Comparison of ENCODE assay signal across 8 mouse cellular contexts in the genomic region with DNA sequence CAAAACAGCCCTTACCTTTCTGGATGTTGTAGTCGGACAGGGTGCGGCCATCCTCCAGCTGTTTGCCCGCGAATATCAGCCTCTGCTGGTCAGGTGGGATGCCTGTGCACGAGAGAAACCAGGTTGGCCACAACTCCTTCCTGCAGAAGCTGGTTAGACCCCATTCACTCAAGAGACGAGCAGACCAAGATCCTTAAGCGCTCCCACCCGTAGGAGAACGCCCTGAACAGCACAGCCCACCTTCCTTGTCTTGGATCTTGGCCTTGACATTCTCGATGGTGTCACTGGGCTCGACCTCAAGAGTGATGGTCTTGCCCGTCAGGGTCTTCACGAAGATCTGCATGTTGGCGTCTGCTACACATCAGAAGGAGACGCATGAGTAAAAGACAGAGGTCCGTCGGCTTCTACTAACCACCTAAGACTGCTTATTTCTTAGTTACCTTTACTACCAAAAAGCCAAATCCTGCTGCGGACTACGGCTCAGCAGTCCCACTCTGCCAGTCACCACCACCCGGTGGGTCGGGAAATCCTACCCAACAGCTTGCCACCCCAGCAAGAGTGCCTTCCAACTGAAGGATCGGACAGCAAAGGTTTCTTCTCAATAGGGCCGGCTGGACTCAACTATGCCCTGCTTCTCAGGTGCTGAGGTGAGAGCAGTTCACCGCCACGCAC. TPM values are rescaled to one million over a fixed set of nuclear protein-coding genes. Genes with fewer than 3 reads are reported as not detected.
DNase-seq lines count a peak whose midpoint lies in the region; ATAC-seq and TF ChIP-seq lines count a peak whose summit lies in the region.

No protein-coding gene starts in this region.

- no peaks in the 10 kb centered on the region for H3K9me3 ChIP-seq in embryonic facial prominence, embryonic 14.5 days (ENCODE audit: control insufficient read depth, low read length)
- no peaks in the 10 kb centered on the region for H3K9me3 ChIP-seq in intestine, embryonic 15.5 days
- H3K9me3 ChIP-seq in neural tube, embryonic 12.5 days: no peaks in the 10 kb centered on the region

- no peak for ATAC-seq in embryonic facial prominence, embryonic 14.5 days (ENCODE audit: low read depth)
- ATAC-seq in intestine, embryonic 15.5 days: no peak
- no peak for ATAC-seq in neural tube, embryonic 12.5 days (ENCODE audit: low FRiP score, low read depth)

- H3K4me2 ChIP-seq in embryonic facial prominence, embryonic 14.5 days (ENCODE audit: low read depth, low read length): peak overlapping the region; percentile 97
- H3K4me2 ChIP-seq in intestine, embryonic 15.5 days (replicated peaks): peak overlapping the region; percentile 79
- peak overlapping the region; percentile 90 for H3K4me2 ChIP-seq in neural tube, embryonic 12.5 days (replicated peaks)

- peaks cover 33% of the 10 kb centered on the region for H3K36me3 ChIP-seq in embryonic facial prominence, embryonic 14.5 days (ENCODE audit: control insufficient read depth, insufficient read depth, low read length)
- peaks cover 22% of the 10 kb centered on the region for H3K36me3 ChIP-seq in intestine, embryonic 15.5 days
- H3K36me3 ChIP-seq in neural tube, embryonic 12.5 days: peaks cover 37% of the 10 kb centered on the region

- no peak for DNase-seq in lung, adult 2 months
- DNase-seq in lung, postnatal 36 days: no peak
- no peak for DNase-seq in embryonic facial prominence, embryonic 14.5 days (ENCODE audit: low spot score)
- DNase-seq in adrenal gland, postnatal 25 days: no peak
- no peak for DNase-seq in right cerebral cortex, postnatal 25 days
- no peak for DNase-seq in thymus, postnatal 10 days (ENCODE audit: low spot score in 2 of 2)

- no peak for TF ChIP-seq CTCF in lung, adult 2 months (IDR thresholded peaks at IDR 0.05; ENCODE audit: insufficient read depth, low read length)

- H3K27ac ChIP-seq in embryonic facial prominence, embryonic 14.5 days (replicated peaks; ENCODE audit: low read depth, low read length): peak overlapping the region; percentile 96
- H3K27ac ChIP-seq in intestine, embryonic 15.5 days: peak overlapping the region; percentile 98
- H3K27ac ChIP-seq in neural tube, embryonic 12.5 days: no peak overlapping the region

- H3K4me3 ChIP-seq in lung, adult 2 months (replicated peaks; ENCODE audit: extremely low read depth, low read depth, low read length): peak overlapping the region; percentile 98
- H3K4me3 ChIP-seq in embryonic facial prominence, embryonic 14.5 days (ENCODE audit: low read depth, low read length): peak overlapping the region; percentile 97
- peak overlapping the region; percentile 97 for H3K4me3 ChIP-seq in intestine, embryonic 15.5 days (replicated peaks)
- peak overlapping the region; percentile 98 for H3K4me3 ChIP-seq in neural tube, embryonic 12.5 days

- H3K4me1 ChIP-seq in lung, adult 2 months (ENCODE audit: control insufficient read depth, insufficient read depth, low read length): peaks cover 19% of the 10 kb centered on the region
- H3K4me1 ChIP-seq in embryonic facial prominence, embryonic 14.5 days (ENCODE audit: control insufficient read depth, insufficient read depth, low read length): peaks cover 22% of the 10 kb centered on the region
- H3K4me1 ChIP-seq in intestine, embryonic 15.5 days (replicated peaks): peaks cover 43% of the 10 kb centered on the region
- H3K4me1 ChIP-seq in neural tube, embryonic 12.5 days: peaks cover 40% of the 10 kb centered on the region

- no peaks in the 10 kb centered on the region for H3K27me3 ChIP-seq in embryonic facial prominence, embryonic 14.5 days (replicated peaks; ENCODE audit: control insufficient read depth, insufficient read depth, low read length)
- no peaks in the 10 kb centered on the region for H3K27me3 ChIP-seq in intestine, embryonic 15.5 days (replicated peaks)
- H3K27me3 ChIP-seq in neural tube, embryonic 12.5 days (replicated peaks): no peaks in the 10 kb centered on the region

- TF ChIP-seq POLR2A in lung, adult 2 months (IDR thresholded peaks at IDR 0.05; ENCODE audit: borderline replicate concordance, extremely low read depth, low read depth, low read length): no peak

- peak overlapping the region; percentile 99 for H3K9ac ChIP-seq in embryonic facial prominence, embryonic 14.5 days (ENCODE audit: low read depth, low read length)
- H3K9ac ChIP-seq in intestine, embryonic 15.5 days: peak overlapping the region; percentile 99
- peak overlapping the region; percentile 97 for H3K9ac ChIP-seq in neural tube, embryonic 12.5 days

- WGBS in lung, adult 2 months: 8% methylated on average over 25 of the region's 25 CpGs
- WGBS in embryonic facial prominence, embryonic 14.5 days: 8% methylated on average over 25 of the region's 25 CpGs
- WGBS in intestine, embryonic 15.5 days: 8% methylated on average over 25 of the region's 25 CpGs
- WGBS in neural tube, embryonic 12.5 days: 15% methylated on average over 25 of the region's 25 CpGs

RNA-seq across cellular contexts. Expression of a gene that starts 1.2 kb away (rescaled TPM):
- polyA plus RNA-seq in lung, adult 2 months (2012; rRNA removed): 370 and 371 TPM in 2 replicates
- polyA plus RNA-seq in embryonic facial prominence, embryonic 14.5 days (2014; fragmentation: Nextera tagmentation; extraction: Ambion mirVana): 991 and 1,091 TPM in 2 replicates
- polyA plus RNA-seq in intestine, embryonic 15.5 days (2015; fragmentation: Nextera tagmentation; extraction: Ambion mirVana): 957 and 992 TPM in 2 replicates
- polyA plus RNA-seq in neural tube, embryonic 12.5 days (2016; fragmentation: Nextera tagmentation; extraction: Ambion mirVana): 766 and 781 TPM in 2 replicates
- total RNA-seq in adrenal gland, postnatal 25 days (2021): 1,380 and 1,587 TPM in 2 replicates

RNA-seq across cellular contexts. Expression of a gene that starts 2.9 kb away (rescaled TPM):
- polyA plus RNA-seq in lung, adult 2 months (2012; rRNA removed): 145 and 178 TPM in 2 replicates
- polyA plus RNA-seq in embryonic facial prominence, embryonic 14.5 days (2014; fragmentation: Nextera tagmentation; extraction: Ambion mirVana): 144 and 148 TPM in 2 replicates
- 121 and 132 TPM in 2 replicates for polyA plus RNA-seq in intestine, embryonic 15.5 days (2015; fragmentation: Nextera tagmentation; extraction: Ambion mirVana)
- 123 and 135 TPM in 2 replicates for polyA plus RNA-seq in neural tube, embryonic 12.5 days (2016; fragmentation: Nextera tagmentation; extraction: Ambion mirVana)
- 141 and 158 TPM in 2 replicates for total RNA-seq in adrenal gland, postnatal 25 days (2021)

RNA-seq across cellular contexts. Expression of a gene that starts 16.5 kb away (rescaled TPM):
- 27.7 and 34.3 TPM in 2 replicates for polyA plus RNA-seq in lung, adult 2 months (2012; rRNA removed)
- polyA plus RNA-seq in embryonic facial prominence, embryonic 14.5 days (2014; fragmentation: Nextera tagmentation; extraction: Ambion mirVana): 67.3 and 68.1 TPM in 2 replicates
- polyA plus RNA-seq in intestine, embryonic 15.5 days (2015; fragmentation: Nextera tagmentation; extraction: Ambion mirVana): 0.95 and 1.2 TPM in 2 replicates
- 1.9 and 4.5 TPM in 2 replicates for polyA plus RNA-seq in neural tube, embryonic 12.5 days (2016; fragmentation: Nextera tagmentation; extraction: Ambion mirVana)
- 0.18 TPM in 1 of 2 replicates, not detected in the other for total RNA-seq in adrenal gland, postnatal 25 days (2021)

RNA-seq across cellular contexts. Expression of a gene that starts 18.1 kb away (rescaled TPM):
- 361 and 369 TPM in 2 replicates for polyA plus RNA-seq in lung, adult 2 months (2012; rRNA removed)
- polyA plus RNA-seq in embryonic facial prominence, embryonic 14.5 days (2014; fragmentation: Nextera tagmentation; extraction: Ambion mirVana): 202 and 234 TPM in 2 replicates
- 277 and 331 TPM in 2 replicates for polyA plus RNA-seq in intestine, embryonic 15.5 days (2015; fragmentation: Nextera tagmentation; extraction: Ambion mirVana)
- 349 and 353 TPM in 2 replicates for polyA plus RNA-seq in neural tube, embryonic 12.5 days (2016; fragmentation: Nextera tagmentation; extraction: Ambion mirVana)
- total RNA-seq in adrenal gland, postnatal 25 days (2021): 361 and 404 TPM in 2 replicates

RNA-seq across cellular contexts. Expression of a gene that starts 18.3 kb away (rescaled TPM):
- 48.7 and 54.6 TPM in 2 replicates for polyA plus RNA-seq in lung, adult 2 months (2012; rRNA removed)
- 51.0 and 59.8 TPM in 2 replicates for polyA plus RNA-seq in embryonic facial prominence, embryonic 14.5 days (2014; fragmentation: Nextera tagmentation; extraction: Ambion mirVana)
- 60.5 and 65.8 TPM in 2 replicates for polyA plus RNA-seq in intestine, embryonic 15.5 days (2015; fragmentation: Nextera tagmentation; extraction: Ambion mirVana)
- 45.5 and 50.3 TPM in 2 replicates for polyA plus RNA-seq in neural tube, embryonic 12.5 days (2016; fragmentation: Nextera tagmentation; extraction: Ambion mirVana)
- total RNA-seq in adrenal gland, postnatal 25 days (2021): 68.9 and 85.4 TPM in 2 replicates
